Mouse (Mus musculus): ENCODE data around the gene Gm13889. TPM values are rescaled to one million over a fixed set of nuclear protein-coding genes. Genes with fewer than 3 reads are reported as not detected.

Gene Gm13889
- under 1 TPM in 1 of 2 experiments, not detected in 1; 0.35 TPM for polyA plus RNA-seq (2017; shearing (Covaris generic))

GRCm38 (mm10) chr2:93956908-93957784, at the start of gene Gm13889:
Gm13889 (minus strand) TSS chr2:93957201.

GRCm38 (mm10) chr2:93996254-93996653, 39.3 kb upstream of the Gm13889 start, which contains the start of gene Gm27027:
Gm27027 (minus strand) TSS chr2:93996354.

Other genes starting within 250 kb of the Gm13889 start
- 10 to 100 TPM; 60.4 to 77.7 TPM for gene Ext2, start 134.6 kb downstream of the Gm13889 start, polyA plus RNA-seq (2017; shearing (Covaris generic))
- 10 to 100 TPM; 10.3 to 12.1 TPM for gene Accs, start 107.3 kb downstream of the Gm13889 start, polyA plus RNA-seq (2017; shearing (Covaris generic))
- not detected for gene Accsl, start 88.0 kb downstream of the Gm13889 start, polyA plus RNA-seq (2017; shearing (Covaris generic))
- under 1 TPM in 1 of 2 experiments, not detected in 1; 0.50 TPM for gene Gm27027, start 39.2 kb upstream of the Gm13889 start, polyA plus RNA-seq (2017; shearing (Covaris generic))
- 10 to 100 TPM; 54.0 to 65.8 TPM for gene Alkbh3, start 53.6 kb upstream of the Gm13889 start, polyA plus RNA-seq (2017; shearing (Covaris generic))
- 10 to 100 TPM; 55.7 to 66.4 TPM for gene Hsd17b12, start 200.8 kb upstream of the Gm13889 start, polyA plus RNA-seq (2017; shearing (Covaris generic))